Mouse (Mus musculus): Measurements from ENCODE around the gene Cir1.

The Cir1 gene

DNA sequence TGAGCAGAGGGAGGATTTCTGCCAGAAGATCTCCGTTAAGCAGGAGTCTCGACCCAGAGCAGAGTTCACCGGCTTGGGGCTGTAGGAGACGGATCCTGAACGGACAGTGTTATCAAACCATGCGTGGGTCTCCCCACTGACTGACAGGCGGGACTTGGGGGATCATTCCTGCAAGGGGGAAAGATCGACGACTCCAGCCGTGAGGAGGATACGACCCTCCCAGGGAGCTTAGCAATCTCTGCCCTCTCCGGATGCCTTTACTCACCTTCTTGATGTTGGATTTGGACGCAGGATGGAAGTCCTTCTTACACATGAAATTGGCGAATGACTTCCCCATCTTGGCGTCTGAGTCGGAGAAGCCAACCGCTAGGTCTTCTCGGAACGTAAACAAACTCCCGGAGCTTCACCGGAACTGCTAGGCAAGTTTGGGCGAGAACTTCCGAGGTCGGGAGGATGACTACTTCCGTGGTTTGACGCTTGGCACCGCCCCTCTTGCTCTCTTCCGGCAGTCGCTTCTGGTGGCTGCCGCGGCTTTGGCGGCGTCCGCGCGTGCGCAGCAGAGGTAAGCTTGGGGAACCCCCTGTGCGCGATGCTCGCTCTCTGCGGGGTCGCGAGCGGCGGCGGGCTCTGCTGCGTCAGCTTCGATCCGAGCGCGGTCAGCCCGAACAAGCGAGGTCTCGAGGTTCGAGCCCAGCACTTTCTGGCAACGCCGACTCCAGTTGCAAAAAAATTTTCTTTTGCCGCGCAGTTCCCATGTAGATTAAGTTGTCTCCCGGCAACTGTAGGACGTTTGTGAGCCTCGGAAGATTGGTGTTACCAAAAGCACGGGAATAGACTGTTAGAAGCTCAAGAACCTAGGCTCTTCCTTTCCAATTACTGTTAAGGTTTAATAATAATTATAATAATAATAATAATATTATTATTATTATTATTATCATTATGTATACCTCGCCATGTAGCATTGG lies at the start of gene Cir1, which contains the start of gene Scrn3:
Gene Cir1, minus strand, starts transcription at position 550 of the 965 bp plus-strand sequence.
Gene Scrn3, plus strand, starts transcription at position 450 of the 965 bp plus-strand sequence.
- peak; percentile 96 to 98 for DNase-seq

DNA sequence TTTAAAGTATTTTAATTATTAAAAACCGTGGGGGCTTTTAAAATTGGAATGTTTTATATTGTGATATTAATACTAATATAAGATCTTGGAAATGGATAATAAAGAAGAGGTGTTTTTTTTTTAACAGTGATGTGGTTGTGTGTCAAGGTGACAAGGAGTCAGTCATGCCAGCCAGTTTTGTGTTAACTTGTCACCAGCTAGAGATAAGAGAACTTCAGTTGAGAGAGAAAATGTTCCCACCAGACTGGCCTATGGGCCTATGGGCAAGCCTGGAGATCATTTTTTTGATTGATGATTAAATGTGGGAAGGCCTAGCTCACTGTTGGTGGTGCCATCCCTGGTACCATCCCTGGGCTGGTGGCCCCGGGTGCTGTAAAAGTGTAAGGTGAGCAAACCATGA lies 48.0 kb upstream of the Cir1 start:
- no peak for DNase-seq

DNA sequence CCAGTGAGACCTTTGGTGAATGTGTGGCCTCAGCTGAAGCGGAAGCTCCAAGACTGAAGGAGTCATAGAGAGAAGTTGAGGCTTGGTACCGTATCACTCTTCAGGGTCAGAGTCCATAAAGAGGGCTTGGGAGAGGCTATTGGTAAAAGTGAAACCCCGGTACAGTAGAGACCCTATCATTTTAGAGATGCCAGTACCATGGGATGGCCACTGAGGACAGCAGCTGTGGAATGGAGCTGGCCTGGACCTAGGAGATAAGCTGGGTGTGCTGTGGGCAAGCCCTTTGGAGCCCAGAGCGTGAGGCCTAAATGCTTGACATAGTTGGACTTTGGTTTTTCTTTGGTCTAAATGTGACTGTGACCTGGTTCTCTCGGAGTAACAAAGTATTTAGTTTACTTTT lies 47.4 kb upstream of the Cir1 start:
- no peak for DNase-seq

DNA sequence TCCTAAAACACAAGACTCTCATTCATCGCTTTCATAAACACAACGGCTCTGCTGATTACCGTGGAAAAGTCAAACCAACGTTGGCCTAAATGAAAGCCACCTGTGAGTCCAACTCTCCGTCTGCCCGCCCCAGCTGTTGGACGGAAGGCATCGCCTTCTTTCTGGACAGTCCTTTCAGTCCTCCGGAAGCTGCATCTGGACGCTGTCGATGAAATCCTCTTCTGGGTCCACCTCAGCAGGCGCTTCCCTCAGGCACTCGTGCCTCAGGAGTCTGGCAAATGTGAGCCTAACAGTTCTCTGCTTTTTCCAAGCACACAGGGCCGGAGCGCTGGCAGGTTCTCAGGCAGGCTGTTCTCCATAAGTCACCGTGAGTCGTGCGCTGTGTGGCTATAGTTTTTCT lies 44.5 kb upstream of the Cir1 start:
- no peak for DNase-seq

DNA sequence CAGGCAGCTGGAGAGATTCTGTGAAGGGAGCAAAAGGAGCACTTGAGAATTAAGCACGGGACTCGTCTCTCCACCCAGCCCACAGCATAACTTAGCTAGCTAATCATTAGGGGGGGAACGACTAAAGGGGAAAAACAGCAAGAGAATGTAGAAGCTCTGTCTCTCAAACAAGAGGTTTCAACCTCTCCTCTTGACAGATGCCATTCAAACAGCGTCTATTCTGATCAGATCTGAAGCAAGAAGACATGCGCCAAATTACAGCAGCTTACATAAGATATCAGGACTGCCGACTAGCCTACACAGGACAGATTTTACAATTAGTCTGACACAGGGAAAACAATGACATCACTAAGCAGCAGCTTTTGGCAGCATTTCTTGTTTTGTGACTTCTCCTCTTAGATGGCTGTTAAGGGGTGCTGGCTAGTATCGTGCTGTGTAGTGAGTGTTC lies 39.5 kb upstream of the Cir1 start:
- DNase-seq: peak in 1 of 2 experiments; percentile 8

DNA sequence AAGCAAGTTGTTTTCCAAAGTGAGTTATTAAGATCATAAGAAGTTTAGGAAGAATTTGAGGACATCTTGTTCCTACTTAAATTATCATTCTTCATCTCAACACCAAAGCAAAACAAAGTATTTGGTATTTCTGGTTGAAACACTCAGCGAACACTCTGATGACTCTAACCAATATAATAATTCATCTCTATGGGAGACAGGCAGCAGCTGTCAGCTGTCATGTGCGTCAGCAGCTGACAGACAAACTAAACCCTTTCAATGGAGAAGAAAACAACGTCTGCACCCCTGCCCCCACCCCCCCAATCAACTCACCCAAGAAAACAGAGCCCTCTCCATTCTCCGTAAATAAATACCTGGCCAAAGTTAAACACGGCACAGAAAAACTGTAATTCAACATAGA lies 39.0 kb upstream of the Cir1 start:
- DNase-seq: peak; percentile 8 to 54

DNA sequence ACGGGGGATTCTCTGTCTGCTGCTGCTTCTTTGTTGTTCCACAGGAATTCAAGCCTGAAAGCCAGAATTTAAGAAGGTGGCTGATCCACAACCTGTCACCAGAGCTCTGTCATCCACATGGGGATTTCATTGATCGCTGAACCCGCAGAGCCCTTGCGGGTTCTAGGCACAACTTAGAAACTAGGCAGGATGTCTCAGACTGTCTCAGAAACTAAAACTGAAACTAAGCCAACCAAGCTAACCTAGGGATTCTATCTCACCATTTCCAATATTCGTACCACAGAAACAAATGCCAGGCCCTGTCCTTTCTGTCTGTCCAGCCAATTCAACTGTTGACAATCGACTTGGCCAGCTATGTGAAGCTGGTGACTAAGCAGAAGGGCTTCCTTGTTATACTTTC lies 35.7 kb upstream of the Cir1 start:
- DNase-seq: no peak

DNA sequence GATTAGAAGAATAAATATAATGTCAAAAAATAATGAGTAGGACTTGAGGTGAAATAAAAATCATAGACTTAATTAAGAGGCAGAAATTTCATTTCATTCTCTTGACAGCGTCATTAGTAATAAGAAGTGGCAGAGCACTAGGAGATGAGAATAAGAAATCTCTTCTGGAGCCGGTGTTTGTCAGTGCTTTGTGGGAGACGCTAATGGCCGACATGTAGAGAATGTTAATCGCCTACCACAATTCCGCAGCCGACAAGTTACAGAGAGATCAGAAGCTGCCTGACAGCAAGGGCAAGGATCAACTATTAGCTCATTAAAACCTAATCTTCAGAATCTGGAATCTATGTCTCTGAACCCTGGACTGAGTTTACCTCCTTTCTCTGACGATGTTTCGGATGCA lies 35.3 kb upstream of the Cir1 start:
- no peak for DNase-seq

DNA sequence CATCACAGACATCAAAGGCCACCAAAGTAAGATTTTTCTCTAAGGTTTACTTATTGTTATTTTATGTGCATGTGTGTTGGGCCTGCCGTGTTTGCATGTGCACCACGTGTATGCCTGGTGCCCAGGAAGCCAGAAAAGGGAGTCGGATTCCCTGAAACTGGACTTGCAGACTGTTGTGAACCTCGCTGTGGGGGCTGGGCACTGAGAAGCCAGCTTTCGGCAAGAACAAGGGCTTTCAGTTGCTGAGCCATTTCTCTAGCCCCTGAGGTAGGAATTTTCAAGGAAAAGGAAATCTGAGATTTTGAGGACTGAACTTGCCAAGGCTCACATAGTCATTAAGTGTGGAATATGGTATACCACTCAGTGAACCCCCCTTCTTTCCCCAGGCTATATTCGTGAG lies 34.6 kb upstream of the Cir1 start:
- DNase-seq: no peak

DNA sequence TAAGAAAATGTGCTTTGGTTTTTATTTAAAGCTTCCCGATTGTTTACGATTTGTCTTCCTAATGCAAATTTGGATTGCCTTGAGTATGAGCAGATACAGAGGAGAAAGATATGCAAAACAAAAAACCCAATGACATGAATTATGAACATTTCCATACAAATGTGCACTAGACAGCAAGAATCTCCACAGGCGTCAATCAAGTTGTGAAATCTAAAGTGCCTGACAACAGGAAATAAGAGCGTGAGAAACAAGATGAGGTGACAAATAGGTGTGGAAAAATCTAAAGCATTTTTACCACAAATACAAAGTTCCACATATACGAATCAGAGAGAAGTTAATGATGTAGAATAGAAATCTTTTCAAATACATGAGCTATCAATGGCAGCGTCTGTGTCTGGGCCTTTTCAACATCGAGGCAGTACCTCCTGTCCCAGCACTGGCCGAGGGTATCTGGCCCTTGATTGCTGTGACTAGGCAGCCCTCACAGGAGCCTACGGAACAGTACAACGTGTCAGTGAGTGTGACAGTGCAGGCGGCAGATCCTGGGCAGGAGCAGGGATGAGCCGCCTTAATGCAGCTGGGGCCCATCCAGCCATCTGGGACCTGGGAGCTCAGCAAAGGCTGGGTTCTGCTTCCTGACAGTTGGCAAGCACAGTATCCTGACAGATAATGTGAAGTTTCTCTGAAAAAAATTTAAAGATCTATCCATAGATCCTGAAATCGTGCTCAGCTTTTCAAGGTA lies 34.0 kb upstream of the Cir1 start:
- peak in 1 of 2 experiments; percentile 31 for DNase-seq

DNA sequence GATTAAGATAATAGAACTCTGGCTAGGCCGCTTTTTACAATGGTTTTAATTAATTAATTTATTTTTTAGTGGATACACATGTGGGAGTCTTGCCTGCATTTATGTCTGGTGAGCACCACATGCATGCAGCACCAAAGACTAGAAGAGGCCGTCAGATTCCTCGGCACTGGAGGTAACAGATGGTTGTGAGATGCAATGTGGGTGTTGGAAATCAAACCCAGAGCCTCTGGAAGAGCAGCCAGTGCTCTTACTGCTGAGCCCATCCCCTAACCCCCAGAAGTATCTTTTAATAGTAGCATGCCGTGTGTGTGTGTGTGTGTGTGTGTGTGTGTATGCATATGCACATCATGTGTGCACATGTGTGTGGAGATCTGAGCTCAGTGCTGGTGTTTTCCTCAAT lies 32.7 kb upstream of the Cir1 start:
- DNase-seq: no peak

DNA sequence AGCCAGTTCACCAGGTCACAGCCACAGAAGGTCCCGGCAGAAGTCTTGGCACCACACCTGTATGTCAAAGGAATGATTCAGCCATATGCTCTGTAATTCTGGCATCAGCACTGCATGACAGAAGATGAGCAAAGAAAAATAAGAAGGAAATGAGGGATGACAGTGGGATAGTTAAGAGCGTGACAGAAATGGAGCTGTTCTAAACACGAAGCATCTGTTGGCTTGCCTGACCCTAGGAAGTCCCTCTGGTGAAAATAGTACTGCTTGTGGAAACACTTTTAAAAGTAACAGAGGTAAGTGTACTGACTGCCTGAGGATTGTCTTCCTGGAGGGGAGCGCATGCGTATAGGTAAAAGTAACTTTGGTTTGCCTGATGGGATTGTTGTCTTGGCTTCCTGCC lies 31.2 kb upstream of the Cir1 start:
- no peak for DNase-seq

DNA sequence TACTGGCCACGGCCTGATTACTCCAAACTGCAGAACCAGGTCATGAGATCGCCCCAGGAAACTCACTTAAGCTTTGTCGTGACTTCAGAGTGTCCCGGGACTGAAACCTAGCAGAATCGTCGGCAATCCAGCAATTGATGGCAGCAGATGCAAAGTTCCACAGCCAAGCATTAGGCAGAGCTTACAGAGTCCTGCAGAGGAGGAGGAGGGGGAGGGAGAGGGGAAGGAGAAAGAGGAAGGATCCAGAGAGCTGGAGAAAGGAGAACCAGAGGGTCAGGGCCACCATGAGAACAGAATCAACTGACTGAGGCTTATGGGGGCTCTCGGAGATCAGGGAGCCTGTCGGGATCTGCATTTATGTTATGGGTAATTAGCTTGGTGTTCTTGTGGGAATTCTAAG lies 25.9 kb upstream of the Cir1 start:
- no peak for DNase-seq

DNA sequence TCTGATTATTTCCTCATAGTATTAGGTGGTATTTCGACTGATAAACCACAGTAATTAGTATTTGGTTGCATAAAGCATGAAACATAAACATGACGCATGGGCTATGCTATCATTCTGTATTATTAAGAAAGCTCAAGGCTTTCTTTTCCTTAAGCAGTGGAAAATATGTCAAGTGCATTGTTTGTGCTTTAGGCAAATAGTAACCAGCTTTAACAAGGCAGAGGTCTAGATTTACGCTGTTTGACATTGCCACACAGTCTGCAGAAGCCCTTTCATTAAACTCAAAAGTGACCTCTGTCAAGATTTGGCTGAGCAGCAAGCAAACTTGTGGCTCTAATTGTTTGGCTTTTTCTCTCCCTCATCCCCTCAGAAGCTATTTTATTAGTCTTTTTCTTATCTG lies 23.4 kb upstream of the Cir1 start:
- no peak for DNase-seq

DNA sequence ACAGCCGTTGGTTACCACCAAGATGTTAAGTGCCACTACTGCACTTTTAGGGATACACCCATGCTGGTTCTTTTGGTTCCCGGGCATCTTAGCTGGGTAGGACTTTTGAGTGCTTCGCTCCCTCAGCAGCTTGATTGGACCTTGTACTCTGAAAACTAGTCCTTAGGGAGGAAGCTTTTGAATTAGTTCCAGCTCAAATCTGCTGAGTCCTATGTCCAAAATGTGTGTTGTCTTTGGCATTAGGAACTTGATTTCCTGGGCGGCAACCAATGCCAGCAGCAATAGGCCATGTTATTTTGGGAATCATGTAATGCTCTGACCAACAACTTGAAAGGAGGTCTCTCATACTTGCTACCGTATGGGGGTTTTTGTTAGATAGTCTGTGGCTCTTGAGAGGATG lies 13.4 kb upstream of the Cir1 start:
- no peak for DNase-seq

DNA sequence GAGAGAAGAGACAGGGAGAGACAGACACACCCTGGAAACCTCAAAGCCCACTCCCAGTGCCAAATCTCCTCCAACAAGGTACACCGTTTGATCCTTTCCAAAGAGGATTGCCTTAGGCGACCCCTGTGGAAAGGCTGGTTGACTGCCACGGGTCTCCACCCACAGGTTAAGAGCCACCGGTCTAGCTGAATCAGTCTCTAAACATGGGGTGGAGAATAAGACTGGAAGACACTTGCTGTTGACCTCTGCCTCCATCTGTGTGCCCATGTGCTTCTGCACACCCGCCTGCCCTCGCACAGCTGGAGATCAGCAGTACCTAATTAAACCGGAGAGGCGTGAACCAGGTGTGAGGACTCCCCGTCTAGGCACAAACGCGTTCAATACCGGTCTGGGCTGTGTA lies 10.5 kb upstream of the Cir1 start:
- DNase-seq: no peak

DNA sequence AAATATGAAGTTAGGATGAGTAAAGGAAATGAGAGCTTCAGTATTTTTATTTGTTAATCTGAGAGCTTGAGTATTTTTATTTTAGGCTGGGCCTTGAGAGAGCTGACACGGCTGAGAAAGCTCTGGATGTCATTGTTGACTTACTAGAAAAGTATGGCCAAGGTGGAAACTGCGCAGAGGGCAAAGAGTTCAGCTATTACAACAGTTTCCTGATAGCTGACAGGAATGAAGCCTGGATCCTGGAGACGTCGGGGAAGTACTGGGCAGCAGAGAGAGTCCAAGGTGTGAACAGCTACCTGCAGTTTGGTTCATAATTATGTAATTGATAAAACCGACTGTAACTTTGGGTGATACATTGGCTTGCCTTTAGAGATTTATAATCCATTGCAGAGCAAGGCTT lies 6.7 kb upstream of the Cir1 start:
- no peak for DNase-seq

DNA sequence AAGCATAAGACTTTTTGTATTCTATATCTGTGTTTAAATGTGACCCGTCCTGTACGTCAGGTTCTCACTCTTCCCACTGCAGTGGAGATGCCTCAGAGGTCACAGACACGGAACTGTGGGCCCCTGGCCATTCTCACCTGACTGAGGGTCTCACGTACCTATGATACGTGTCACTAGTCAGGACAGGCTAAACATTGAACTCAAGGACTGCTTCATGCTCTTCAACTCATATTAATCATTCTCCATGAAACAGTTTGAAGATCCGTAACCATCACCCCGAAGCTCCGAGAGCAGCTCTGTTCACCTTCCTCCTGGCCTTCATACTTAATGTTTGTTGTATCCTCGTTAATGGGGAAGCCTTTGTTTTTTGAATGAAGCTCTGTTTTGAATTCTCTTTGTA lies 4.9 kb upstream of the Cir1 start:
- DNase-seq: no peak

DNA sequence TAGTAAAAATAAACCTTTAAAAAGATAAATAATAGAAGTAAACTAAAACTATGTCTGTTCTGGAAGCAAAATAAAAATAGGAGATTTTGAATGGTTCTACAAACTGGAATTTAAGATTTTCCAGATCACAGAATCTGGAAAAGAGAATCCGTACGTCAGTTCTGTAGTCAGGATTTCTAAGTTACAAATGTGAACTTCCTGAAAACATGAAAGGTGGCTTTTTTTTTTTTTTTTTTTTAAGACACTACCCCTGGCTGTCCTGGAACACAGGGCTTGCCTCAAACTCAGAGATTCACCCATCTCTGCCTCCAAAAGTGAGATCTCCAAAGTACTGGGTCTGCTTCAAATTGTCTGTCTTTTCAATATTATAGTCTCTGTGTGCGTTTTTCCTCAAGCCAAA lies 1.8 kb upstream of the Cir1 start:
- no peak for DNase-seq

DNA sequence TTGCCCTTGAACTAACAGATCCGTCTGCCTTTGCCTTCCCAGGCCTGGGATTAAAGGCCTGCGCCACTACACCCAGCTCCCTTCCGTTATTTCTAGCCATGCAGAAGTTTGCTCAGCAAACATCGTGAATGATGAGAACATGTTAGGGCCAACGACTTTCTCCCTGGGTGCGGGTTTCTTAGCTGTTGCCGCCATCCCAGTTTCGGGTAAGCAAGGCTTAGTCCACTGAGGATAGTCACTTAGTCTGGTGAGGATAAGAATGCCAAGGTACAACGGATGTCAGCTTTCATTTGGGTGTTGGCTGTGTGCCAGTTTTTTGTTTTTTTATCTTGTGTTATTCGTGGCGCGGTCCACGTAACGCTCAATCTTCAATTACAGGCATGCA lies 608 bp upstream of the Cir1 start:
- peak; percentile 45 to 58 for DNase-seq

DNA sequence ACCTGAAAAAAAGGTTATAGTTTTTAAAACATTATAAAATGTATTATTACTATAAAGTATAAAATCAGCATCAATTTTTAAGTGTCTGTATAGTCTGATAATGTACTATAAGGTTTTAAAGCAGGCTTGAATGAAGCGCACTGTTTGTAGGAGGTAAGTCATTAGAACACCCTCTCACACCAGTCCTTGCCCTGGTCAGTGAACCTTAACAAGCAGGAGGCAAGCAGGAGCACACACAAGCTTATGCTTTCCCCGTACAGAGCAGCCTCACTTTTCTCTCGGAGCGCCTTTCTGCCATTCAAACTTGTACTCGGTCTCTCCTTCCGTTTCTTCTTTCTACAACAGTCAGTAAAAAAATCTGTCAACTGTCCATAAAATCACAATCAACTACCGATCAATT lies 6.5 kb downstream of the Cir1 start:
- no peak for DNase-seq

DNA sequence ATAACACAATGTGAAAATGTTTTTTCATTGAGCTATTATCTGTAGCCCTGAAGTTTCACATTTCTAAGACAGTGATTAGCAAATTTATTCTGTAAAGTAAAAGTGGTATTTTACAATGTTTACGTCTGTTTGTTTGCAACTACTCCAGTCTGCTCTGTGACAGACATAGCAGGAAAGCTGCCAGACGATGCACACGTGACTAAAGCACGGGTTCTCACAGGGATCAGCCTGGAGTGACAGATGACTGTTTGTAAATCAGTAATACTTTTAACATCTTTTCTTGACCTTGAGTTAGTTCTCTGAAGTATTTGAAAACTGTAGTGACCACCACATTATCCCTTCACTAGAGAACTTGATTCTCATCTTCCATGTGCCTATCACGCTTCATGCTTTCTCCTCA lies 8.0 kb downstream of the Cir1 start:
- DNase-seq: no peak

DNA sequence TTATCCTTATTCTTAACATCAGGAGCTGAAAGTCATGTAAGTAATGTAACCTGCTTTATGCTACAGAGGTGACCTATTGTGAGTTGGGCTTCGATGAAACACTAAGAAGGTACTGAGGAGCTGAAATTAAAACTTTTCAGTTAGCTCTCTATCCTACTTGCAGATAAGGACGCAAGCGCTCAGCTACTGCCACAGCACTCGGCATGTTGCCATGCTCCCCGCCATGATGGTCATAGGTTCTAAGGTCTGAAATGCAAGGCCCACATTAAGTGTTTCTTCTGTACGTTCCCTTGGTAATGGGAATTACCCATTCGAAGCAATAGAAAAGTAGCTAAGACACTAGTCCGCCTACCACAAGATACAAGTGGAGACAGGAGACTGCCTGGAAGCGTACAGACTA lies 9.8 kb downstream of the Cir1 start:
- no peak for DNase-seq

DNA sequence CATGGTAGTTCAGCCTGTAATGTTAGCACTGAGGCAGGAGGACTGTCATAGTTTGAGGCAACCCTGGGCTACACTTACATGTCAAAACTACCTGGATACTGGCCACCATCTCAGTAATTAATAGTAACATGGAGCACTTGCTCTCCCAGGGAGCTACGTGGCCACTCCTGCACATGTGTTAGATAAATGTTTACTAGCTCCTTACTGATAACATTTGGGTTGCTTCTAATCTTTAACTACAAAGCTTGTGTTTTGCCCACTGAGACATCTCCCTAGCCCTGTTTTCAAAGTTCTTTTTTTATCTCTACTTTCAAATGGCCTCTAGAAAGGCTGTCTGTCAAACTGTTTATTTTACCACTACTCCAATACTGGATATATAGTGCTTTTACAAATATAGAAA lies 10.5 kb downstream of the Cir1 start:
- no peak for DNase-seq

Measured in lung, postnatal 4 days (tissue).